Mouse (Mus musculus): Measurements from ENCODE around the gene Tbc1d22a.
A peak's percentile ranks its signal among the peaks of the same experiment; 100 is the strongest.

The Tbc1d22a gene

GRCm38 (mm10) chr15:86238076-86238475 lies 23.8 kb downstream of the Tbc1d22a start:
- DNase-seq (ENCODE audit: low read depth) = no peak

GRCm38 (mm10) chr15:86239068-86239467 lies 24.8 kb downstream of the Tbc1d22a start:
- no peak for DNase-seq (ENCODE audit: low read depth)

- peak; percentile 46 for DNase-seq (ENCODE audit: low read depth)
These were observed 25.5 kb downstream of the Tbc1d22a start for GRCm38 (mm10) chr15:86239801-86240200.

- peak; percentile 76 for DNase-seq (ENCODE audit: low read depth)
These were observed 29.4 kb downstream of the Tbc1d22a start for GRCm38 (mm10) chr15:86243708-86244107.

GRCm38 (mm10) chr15:86244380-86244779 lies 30.1 kb downstream of the Tbc1d22a start:
- DNase-seq (ENCODE audit: low read depth) = no peak

GRCm38 (mm10) chr15:86250269-86250668 lies 36.0 kb downstream of the Tbc1d22a start:
- DNase-seq (ENCODE audit: low read depth) = peak; percentile 71

GRCm38 (mm10) chr15:86252130-86252529 lies 37.9 kb downstream of the Tbc1d22a start:
- no peak for DNase-seq (ENCODE audit: low read depth)

- DNase-seq (ENCODE audit: low read depth) = no peak
These were observed 38.4 kb downstream of the Tbc1d22a start for GRCm38 (mm10) chr15:86252684-86253083.

GRCm38 (mm10) chr15:86253411-86253810 lies 39.2 kb downstream of the Tbc1d22a start:
- no peak for DNase-seq (ENCODE audit: low read depth)

GRCm38 (mm10) chr15:86256201-86256600 lies 41.9 kb downstream of the Tbc1d22a start:
- no peak for DNase-seq (ENCODE audit: low read depth)

- peak; percentile 26 for DNase-seq (ENCODE audit: low read depth)
These were observed 42.5 kb downstream of the Tbc1d22a start for GRCm38 (mm10) chr15:86256728-86257179.

GRCm38 (mm10) chr15:86257916-86258685 lies 43.8 kb downstream of the Tbc1d22a start:
- peak; percentile 76 for DNase-seq (ENCODE audit: low read depth)

- DNase-seq (ENCODE audit: low read depth) = no peak
These were observed 45.0 kb downstream of the Tbc1d22a start for GRCm38 (mm10) chr15:86259233-86259632.

- DNase-seq (ENCODE audit: low read depth) = no peak
These were observed 45.9 kb downstream of the Tbc1d22a start for GRCm38 (mm10) chr15:86260111-86260510.

- no peak for DNase-seq (ENCODE audit: low read depth)
These were observed 50.1 kb downstream of the Tbc1d22a start for GRCm38 (mm10) chr15:86264389-86264788.

- no peak for DNase-seq (ENCODE audit: low read depth)
These were observed 50.5 kb downstream of the Tbc1d22a start for GRCm38 (mm10) chr15:86264803-86265202.

- no peak for DNase-seq (ENCODE audit: low read depth)
These were observed 52.7 kb downstream of the Tbc1d22a start for GRCm38 (mm10) chr15:86266975-86267374.

- no peak for DNase-seq (ENCODE audit: low read depth)
These were observed 54.3 kb downstream of the Tbc1d22a start for GRCm38 (mm10) chr15:86268526-86268925.

- DNase-seq (ENCODE audit: low read depth) = no peak
These were observed 61.5 kb downstream of the Tbc1d22a start for GRCm38 (mm10) chr15:86275754-86276153.

- no peak for DNase-seq (ENCODE audit: low read depth)
These were observed 62.4 kb downstream of the Tbc1d22a start for GRCm38 (mm10) chr15:86276538-86277264.

- no peak for DNase-seq (ENCODE audit: low read depth)
These were observed 63.2 kb downstream of the Tbc1d22a start for GRCm38 (mm10) chr15:86277428-86277827.

GRCm38 (mm10) chr15:86279059-86279974 lies 65.1 kb downstream of the Tbc1d22a start:
- DNase-seq (ENCODE audit: low read depth) = no peak
